Comparison of ENCODE assay signal across 19 mouse cellular contexts in genomic region chr7:79348816-79349215, GRCm38 (mm10). TPM values are rescaled to one million over a fixed set of nuclear protein-coding genes. Genes with fewer than 3 reads are reported as not detected.
"Had no signal": no experiment of that assay in that cellular context is flagged by ENCODE, and none has a peak within 500 bp of the region (broad histone marks: within the 10 kb centered on the region; RNA-seq: fewer than 3 reads in every experiment).

No protein-coding gene starts in this region.

- H3K27me3 ChIP-seq: limb, embryonic 12.5 days; limb, embryonic 15.5 days; midbrain, embryonic 12.5 days; midbrain, embryonic 15.5 days; neural tube, embryonic 12.5 days; neural tube, embryonic 15.5 days; stomach, embryonic 15.5 days had no signal

- H3K4me1 ChIP-seq: limb, embryonic 12.5 days; limb, embryonic 15.5 days; midbrain, embryonic 12.5 days; neural tube, embryonic 12.5 days; stomach, embryonic 15.5 days had no signal

- H3K9ac ChIP-seq: limb, embryonic 12.5 days; limb, embryonic 15.5 days; liver, embryonic 14.5 days; liver, postnatal 0 days; lung, embryonic 14.5 days; midbrain, embryonic 12.5 days; midbrain, embryonic 15.5 days; neural tube, embryonic 12.5 days; neural tube, embryonic 15.5 days; stomach, embryonic 15.5 days had no signal

- H3K9me3 ChIP-seq: limb, embryonic 12.5 days; limb, embryonic 15.5 days; midbrain, embryonic 12.5 days; midbrain, embryonic 15.5 days; neural tube, embryonic 12.5 days; neural tube, embryonic 15.5 days; stomach, embryonic 15.5 days had no signal

- H3K27ac ChIP-seq: limb, embryonic 12.5 days; limb, embryonic 15.5 days; liver, embryonic 14.5 days; macrophage; midbrain, embryonic 12.5 days; neural tube, embryonic 12.5 days; neural tube, embryonic 15.5 days; stomach, embryonic 15.5 days had no signal

- H3K4me2 ChIP-seq: limb, embryonic 12.5 days; limb, embryonic 15.5 days; liver, embryonic 11.5 days; lung, embryonic 14.5 days; midbrain, embryonic 12.5 days; midbrain, embryonic 15.5 days; neural tube, embryonic 12.5 days; neural tube, embryonic 15.5 days; stomach, embryonic 15.5 days had no signal

- ATAC-seq: liver, postnatal 0 days had no signal

- H3K4me3 ChIP-seq: limb, embryonic 12.5 days; limb, embryonic 15.5 days; midbrain, embryonic 12.5 days; midbrain, embryonic 15.5 days; neural tube, embryonic 12.5 days; neural tube, embryonic 15.5 days; stomach, embryonic 15.5 days had no signal

- DNase-seq: kidney, adult 11 months; kidney, adult 8-10 months; kidney, postnatal 25 days; liver, postnatal 0 days; lung, embryonic 14.5 days; retina, postnatal 1 day; spleen, adult 18-20 months; thymus, postnatal 25 days had no signal

RNA-seq across cellular contexts. Expression of gene Rlbp1, which starts 38.0 kb away (rescaled TPM):
- total RNA-seq: megakaryocyte, adult 5-6 weeks had no signal
- polyA plus RNA-seq: macrophage had no signal
